Mouse (Mus musculus) stomach, embryonic 16.5 days (tissue): ENCODE results near the gene Gdpd5. TPM values are rescaled to one million over a fixed set of nuclear protein-coding genes. Genes with fewer than 3 reads are reported as not detected.

Experiments
- ATAC-seq: fragments of 200-750 bp; cut with Nextera tagmentation; 2 replicates; pipeline ENCODE4 v1.8.0; 2017; ENCODE audit warnings: moderate number of reproducible peaks, moderate TSS enrichment; ENCODE audit not compliant: insufficient read depth, low FRiP score
- H3K27ac ChIP-seq: fragments of 300-500 bp; sonication (generic); 2 replicates; pipeline ENCODE4 v1.5.1; 2014; ENCODE audit warnings: low read length
- H3K27me3 ChIP-seq: fragments of 300-500 bp; sonication (generic); 2 replicates; pipeline ENCODE4 v1.6.1; 2014; ENCODE audit warnings: low read length, control low read depth, mixed read lengths; ENCODE audit not compliant: control insufficient read depth, insufficient read depth
- H3K36me3 ChIP-seq: fragments of 300-500 bp; sonication (generic); 2 replicates; pipeline ENCODE4 v1.6.1; 2014; ENCODE audit warnings: low read length; ENCODE audit not compliant: control insufficient read depth, insufficient read depth
- H3K4me1 ChIP-seq: fragments of 300-500 bp; sonication (generic); 2 replicates; pipeline ENCODE4 v1.6.1; 2014; ENCODE audit warnings: low read length, control low read depth, mixed read lengths; ENCODE audit not compliant: control insufficient read depth, insufficient read depth
- H3K4me2 ChIP-seq: fragments of 300-500 bp; sonication (generic); 2 replicates; pipeline ENCODE4 v1.6.1; 2014; ENCODE audit warnings: low read depth, low read length, mixed read lengths
- H3K4me3 ChIP-seq: fragments of 300-500 bp; sonication (generic); replicated peaks from 2 replicates; pipeline ENCODE4 v1.5.1; 2014; ENCODE audit warnings: mild to moderate bottlenecking, low read length
- H3K9ac ChIP-seq: fragments of 300-500 bp; sonication (generic); 2 replicates; pipeline ENCODE4 v1.6.1; 2014; ENCODE audit warnings: low read length
- H3K9me3 ChIP-seq: fragments of 300-500 bp; sonication (generic); replicated peaks from 2 replicates; pipeline ENCODE4 v1.6.1; 2016; ENCODE audit warnings: low read length, control low read depth; ENCODE audit not compliant: control insufficient read depth
- WGBS: fragments of 180-500 bp; shearing (Covaris S2); extraction: QIAGEN DNeasy Blood & Tissue Kit; methylation state at CpG from one replicate; pipeline ENCODE4 v1.1.7; 2014; 5-methylcytosine and 5-hydroxymethylcytosine counted together
- polyA plus RNA-seq: library from polyadenylated mRNA; unstranded; fragments of >200 nt; fragmentation: Nextera tagmentation; extraction: Ambion mirVana; gene quantifications from 2 replicates; pipeline ENCODE4 v1.2.1, GENCODE M21; 2015

Gene Gdpd5
- polyA plus RNA-seq, 1 experiment from 2014 or later, result 17.1 TPM

DNA sequence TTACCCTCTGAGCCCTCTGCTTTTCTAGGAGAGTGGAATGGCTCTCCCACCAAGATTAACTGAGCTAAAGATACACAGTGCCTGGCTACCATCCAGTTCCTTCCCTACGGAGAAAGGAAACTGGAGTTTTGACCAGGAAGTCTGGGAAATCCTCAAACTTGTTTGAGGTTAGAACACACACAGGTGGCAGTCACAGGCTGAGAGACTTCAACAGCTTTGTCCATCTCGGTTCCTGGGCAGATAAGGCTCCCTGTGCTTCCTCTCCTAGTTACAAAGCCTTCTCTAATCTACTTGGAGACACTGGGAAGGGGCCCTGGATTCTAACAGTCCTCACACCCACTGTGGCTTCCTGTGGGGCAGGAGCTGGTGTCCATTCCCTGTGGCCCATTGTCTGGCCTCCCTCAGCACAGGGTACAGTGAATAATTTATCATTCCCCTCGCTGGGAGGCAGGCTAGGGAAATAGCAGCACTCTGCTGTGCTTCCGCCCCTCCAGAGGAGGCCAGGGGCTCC, 2.9 kb downstream of the Gdpd5 start:
- Histone ChIP-seq H3K4me2 (peak overlapping the region; percentile 91), H3K4me1 (peaks cover 32% of the 10 kb centered on the region), H3K27ac (peak overlapping the region; percentile 79), H3K9me3 (no peaks in the 10 kb centered on the region), H3K9ac (peak overlapping the region; percentile 87), H3K36me3 (no peaks in the 10 kb centered on the region), H3K4me3 (peak overlapping the region; percentile 73), H3K27me3 (no peaks in the 10 kb centered on the region)
- no peak for ATAC-seq
- WGBS, result 19% methylated on average over 4 of the region's 4 CpGs

DNA sequence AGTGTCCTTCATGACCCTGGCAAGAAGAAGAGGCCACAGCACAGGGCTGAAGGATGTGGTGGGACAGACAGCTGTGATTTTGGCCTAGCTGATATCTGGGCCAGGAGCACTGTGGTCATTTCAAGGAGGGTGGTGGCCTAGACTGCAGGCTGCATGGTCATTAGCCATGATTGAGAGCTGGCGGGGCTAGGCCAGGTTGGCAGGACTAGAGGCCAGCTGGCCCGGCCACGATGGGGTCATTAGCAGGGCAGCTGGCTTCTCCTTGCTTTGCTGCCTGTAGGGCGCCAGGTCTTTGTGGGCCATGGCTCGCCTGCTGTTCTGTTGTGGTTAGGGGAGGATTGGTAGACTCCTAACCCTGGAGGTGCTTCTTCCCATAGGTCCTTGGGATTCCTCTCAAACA, 4.8 kb downstream of the Gdpd5 start:
- no peak for ATAC-seq
- H3K36me3 ChIP-seq, result no peaks in the 10 kb centered on the region
- no peak overlapping the region for H3K4me3 ChIP-seq
- H3K9ac ChIP-seq, result no peak overlapping the region
- H3K4me2 ChIP-seq, result no peak overlapping the region
- no peaks in the 10 kb centered on the region for H3K9me3 ChIP-seq
- H3K27ac ChIP-seq, result no peak overlapping the region
- peaks cover 36% of the 10 kb centered on the region for H3K4me1 ChIP-seq
- no peaks in the 10 kb centered on the region for H3K27me3 ChIP-seq
- WGBS, result 61% methylated on average over 5 of the region's 5 CpGs

- Histone ChIP-seq H3K4me3 (no peak overlapping the region), H3K9ac (no peak overlapping the region), H3K4me2 (no peak overlapping the region), H3K9me3 (no peaks in the 10 kb centered on the region), H3K27me3 (no peaks in the 10 kb centered on the region), H3K27ac (no peak overlapping the region), H3K4me1 (peaks cover 44% of the 10 kb centered on the region), H3K36me3 (no peaks in the 10 kb centered on the region)
- WGBS, result 85% methylated on average over 4 of the region's 4 CpGs
- no peak for ATAC-seq
Observed at GRCm38 (mm10) chr7:99386811-99387210, 5.6 kb downstream of the Gdpd5 start.

DNA sequence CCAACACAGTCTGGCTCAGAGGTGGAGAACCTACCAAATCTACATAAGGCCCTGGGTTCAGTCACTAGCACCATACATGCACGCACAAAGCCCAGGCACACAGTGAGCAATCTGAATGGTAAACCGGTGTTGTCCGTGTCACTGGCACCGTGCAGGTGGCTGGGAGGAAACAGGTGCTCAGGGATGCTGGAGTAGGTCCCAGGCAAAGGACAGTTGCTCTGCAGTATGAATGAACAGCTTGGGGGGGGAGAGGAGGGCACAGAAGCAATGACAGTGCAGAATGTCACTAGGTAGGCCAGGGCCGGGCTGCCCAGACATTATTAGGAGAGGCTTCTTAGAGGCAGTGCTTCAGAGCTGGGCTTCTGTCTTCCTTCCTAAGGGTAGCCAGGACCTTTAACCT, 6.1 kb downstream of the Gdpd5 start:
- no peak for ATAC-seq
- H3K4me2 ChIP-seq, result no peak overlapping the region
- H3K27ac ChIP-seq, result no peak overlapping the region
- H3K4me1 ChIP-seq, result peaks cover 50% of the 10 kb centered on the region
- H3K27me3 ChIP-seq, result no peaks in the 10 kb centered on the region
- H3K9ac ChIP-seq, result no peak overlapping the region
- H3K4me3 ChIP-seq, result no peak overlapping the region
- no peaks in the 10 kb centered on the region for H3K9me3 ChIP-seq
- H3K36me3 ChIP-seq, result no peaks in the 10 kb centered on the region
- WGBS, result 91% methylated on average over 5 of the region's 5 CpGs

DNA sequence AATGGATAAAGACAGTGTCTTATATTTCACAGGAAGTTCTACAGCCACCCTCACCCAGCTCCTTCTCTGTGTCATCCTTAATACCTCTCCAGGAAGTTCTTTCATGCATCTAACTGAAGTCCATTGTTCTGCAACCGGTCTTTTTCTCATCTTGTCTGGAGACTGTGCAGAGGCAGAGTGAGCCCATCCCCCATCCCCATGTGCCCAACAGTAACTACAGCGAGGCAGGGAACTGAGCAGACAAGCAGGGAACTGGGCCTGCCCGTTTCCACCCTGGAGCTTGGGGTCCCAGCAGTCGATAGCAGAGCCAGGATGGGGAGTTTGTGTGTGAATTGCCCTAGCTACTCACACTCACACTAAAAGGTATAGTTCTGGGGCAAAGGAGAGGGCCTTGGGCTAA, 9.3 kb downstream of the Gdpd5 start:
- 52% methylated on average over 4 of the region's 4 CpGs for WGBS
- Histone ChIP-seq H3K36me3 (no peaks in the 10 kb centered on the region), H3K9me3 (no peaks in the 10 kb centered on the region), H3K27ac (no peak overlapping the region), H3K27me3 (no peaks in the 10 kb centered on the region), H3K4me1 (peaks cover 36% of the 10 kb centered on the region), H3K9ac (no peak overlapping the region), H3K4me3 (no peak overlapping the region), H3K4me2 (no peak overlapping the region)
- ATAC-seq, result no peak

DNA sequence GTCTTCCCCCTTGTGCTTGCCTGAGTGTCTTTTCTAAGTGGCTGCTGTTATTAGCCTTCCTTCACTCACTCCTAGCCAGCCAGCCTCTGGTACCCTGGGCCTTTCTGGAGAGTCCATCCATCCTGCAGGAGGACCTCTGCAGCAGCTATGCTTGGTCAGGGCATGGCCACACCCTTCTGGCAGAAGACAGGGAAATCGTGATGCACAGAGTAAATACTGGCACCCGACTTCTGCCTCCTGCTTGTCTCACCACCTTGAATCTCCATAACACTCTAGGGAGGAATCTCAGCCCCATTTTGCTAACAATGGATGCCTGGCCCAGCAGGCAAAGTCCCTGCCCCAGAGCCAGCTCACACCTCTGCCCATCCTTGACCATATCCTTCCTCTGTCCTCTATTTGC, 11.5 kb downstream of the Gdpd5 start:
- H3K4me1 ChIP-seq, result peaks cover 41% of the 10 kb centered on the region
- no peaks in the 10 kb centered on the region for H3K36me3 ChIP-seq
- no peaks in the 10 kb centered on the region for H3K9me3 ChIP-seq
- H3K27ac ChIP-seq, result no peak overlapping the region
- WGBS, result 55% methylated on average over 2 of the region's 2 CpGs
- no peak overlapping the region for H3K4me2 ChIP-seq
- no peaks in the 10 kb centered on the region for H3K27me3 ChIP-seq
- H3K4me3 ChIP-seq, result no peak overlapping the region
- no peak overlapping the region for H3K9ac ChIP-seq
- ATAC-seq, result no peak

GRCm38 (mm10) chr7:99393711-99394325, 12.6 kb downstream of the Gdpd5 start:
- peak; percentile 22; the same call in 1 of the 2 replicates for ATAC-seq
- WGBS, result 57% methylated on average over 13 of the region's 13 CpGs
- no peak overlapping the region; the same call in 1 of the 2 replicates for H3K9ac ChIP-seq
- no peaks in the 10 kb centered on the region for H3K36me3 ChIP-seq
- no peaks in the 10 kb centered on the region for H3K27me3 ChIP-seq
- H3K4me1 ChIP-seq, result peaks cover 36% of the 10 kb centered on the region
- H3K27ac ChIP-seq, result peak overlapping the region; percentile 68
- H3K4me2 ChIP-seq, result no peak overlapping the region
- no peak overlapping the region for H3K4me3 ChIP-seq
- no peaks in the 10 kb centered on the region for H3K9me3 ChIP-seq

- ATAC-seq, result no peak
- H3K9ac ChIP-seq, result no peak overlapping the region
- no peaks in the 10 kb centered on the region for H3K9me3 ChIP-seq
- no peaks in the 10 kb centered on the region for H3K27me3 ChIP-seq
- no peak overlapping the region for H3K27ac ChIP-seq
- WGBS, result 79% methylated on average over 4 of the region's 4 CpGs
- no peaks in the 10 kb centered on the region for H3K36me3 ChIP-seq
- no peak overlapping the region for H3K4me2 ChIP-seq
- H3K4me3 ChIP-seq, result no peak overlapping the region
- H3K4me1 ChIP-seq, result peaks cover 35% of the 10 kb centered on the region
Observed at GRCm38 (mm10) chr7:99395385-99395784, 14.2 kb downstream of the Gdpd5 start.

DNA sequence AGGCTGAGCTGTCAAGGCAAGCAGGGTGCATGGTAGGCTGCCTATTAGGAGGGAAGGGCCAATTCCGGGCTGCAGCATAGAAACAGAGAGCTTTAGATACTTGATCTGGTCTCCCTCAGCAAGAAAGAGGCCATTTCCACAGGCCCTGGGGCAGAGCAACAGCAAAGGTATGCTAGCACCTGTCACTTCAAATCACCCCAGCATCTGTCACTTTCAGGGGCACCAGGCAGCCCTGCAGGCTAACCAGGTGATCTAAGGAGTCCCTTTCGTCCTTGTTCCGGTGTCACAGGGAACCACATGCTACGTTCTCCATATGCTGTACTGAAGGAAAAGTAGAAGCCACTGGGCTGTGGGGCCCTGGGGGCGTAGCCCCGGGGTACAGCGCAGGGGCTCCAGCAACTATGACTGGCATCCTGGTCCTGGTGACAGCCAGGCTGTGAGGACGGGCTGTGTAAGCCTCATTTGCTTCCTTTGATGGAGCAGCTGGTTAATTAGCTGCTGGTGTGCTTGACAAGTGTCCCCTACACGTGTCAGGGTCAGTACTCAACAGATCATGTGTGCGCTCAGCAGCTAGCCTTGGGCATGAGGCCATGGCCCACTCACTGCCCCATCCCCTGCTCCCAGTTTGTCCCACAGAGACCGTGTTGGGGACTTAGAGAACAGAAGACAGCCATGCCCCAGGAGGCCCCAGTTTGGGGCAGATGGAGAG, 14.8 kb downstream of the Gdpd5 start:
- no peak overlapping the region for H3K4me3 ChIP-seq
- peaks cover 32% of the 10 kb centered on the region for H3K4me1 ChIP-seq
- 76% methylated on average over 11 of the region's 11 CpGs for WGBS
- H3K27me3 ChIP-seq, result no peaks in the 10 kb centered on the region
- H3K9ac ChIP-seq, result no peak overlapping the region
- no peaks in the 10 kb centered on the region for H3K9me3 ChIP-seq
- no peaks in the 10 kb centered on the region for H3K36me3 ChIP-seq
- ATAC-seq, result no peak
- no peak overlapping the region for H3K27ac ChIP-seq
- H3K4me2 ChIP-seq, result no peak overlapping the region
